Mouse (Mus musculus) ES-Bruce4 (cell line): ENCODE measurements around the gene Dhx15. TPM values are rescaled to one million over a fixed set of nuclear protein-coding genes. Genes with fewer than 3 reads are reported as not detected.
"Not testable (repeated sequence)": the region's sequence is repeated elsewhere in the genome, so short reads cannot be mapped to it uniquely, and the experiment has no call there.

ENCODE experiments used
- H3K27ac ChIP-seq: 2 replicates; pipeline ENCODE4 v1.5.1; 2012; ENCODE audit warnings: low read length, inconsistent platforms; ENCODE audit not compliant: insufficient read depth
- H3K27me3 ChIP-seq: 2 replicates; pipeline ENCODE4 v1.6.1; 2012; ENCODE audit warnings: mild to moderate bottlenecking, low read length, inconsistent platforms; ENCODE audit not compliant: control insufficient read depth, poor library complexity, insufficient read depth, severe bottlenecking
- H3K36me3 ChIP-seq: 2 replicates; pipeline ENCODE4 v1.6.1; 2012; ENCODE audit warnings: inconsistent platforms, mild to moderate bottlenecking, low read length, moderate library complexity; ENCODE audit not compliant: control insufficient read depth, poor library complexity, insufficient read depth, severe bottlenecking
- H3K4me1 ChIP-seq: one replicate; pipeline ENCODE4 v1.8.1; 2011; ENCODE audit warnings: low read length; ENCODE audit not compliant: control insufficient read depth, insufficient read depth
- H3K4me3 ChIP-seq: 2 replicates; pipeline ENCODE4 v1.5.1; 2011; ENCODE audit warnings: low read depth, mild to moderate bottlenecking, low read length
- H3K9ac ChIP-seq: 2 replicates; pipeline ENCODE4 v1.6.1; 2012; ENCODE audit warnings: low read depth, mild to moderate bottlenecking, inconsistent platforms; ENCODE audit not compliant: poor library complexity, severe bottlenecking
- H3K9me3 ChIP-seq: replicated peaks from 2 replicates; pipeline ENCODE4 v1.6.1; 2012; ENCODE audit warnings: mild to moderate bottlenecking, low read length, inconsistent platforms; ENCODE audit not compliant: control insufficient read depth, poor library complexity, insufficient read depth, severe bottlenecking
- CTCF ChIP-seq: IDR thresholded peaks from one replicate; pipeline ENCODE4 v1.8.1; 2011; ENCODE audit warnings: low read depth, low read length
- EP300 ChIP-seq: IDR thresholded peaks from 2 replicates; pipeline ENCODE4 v1.6.1; 2011; ENCODE audit warnings: low read depth, low read length; ENCODE audit not compliant: insufficient read depth
- POLR2A ChIP-seq: IDR thresholded peaks from one replicate; pipeline ENCODE4 v1.8.1; 2011; ENCODE audit warnings: low read length; ENCODE audit not compliant: insufficient read depth
- polyA plus RNA-seq: library from polyadenylated mRNA; stranded (reverse); fragments of >200 nt; gene quantifications from 2 replicates; pipeline ENCODE4 v1.2.4, GENCODE M21; 2011; ENCODE audit warnings: low read depth; ENCODE audit not compliant: missing spikeins, insufficient read depth, insufficient read length

The Dhx15 gene
- polyA plus RNA-seq, result 335 and 350 TPM in 2 replicates

- Histone ChIP-seq H3K4me3 (peak within 1 kb of the TSS; percentile 97), H3K9ac (peak within 1 kb of the TSS; percentile 99), H3K9me3 (no peaks in the 10 kb centered on the region), H3K27ac (peak within 1 kb of the TSS; percentile 80), H3K27me3 (no peaks in the 10 kb centered on the region), H3K36me3 (no peaks in the 10 kb centered on the region), H3K4me1 (peaks cover 2% of the 10 kb centered on the region)
- TF ChIP-seq CTCF, result no peak
- peak; percentile 21 for TF ChIP-seq POLR2A
- no peak for TF ChIP-seq EP300
These were observed at the start of gene Dhx15 for GRCm38 (mm10) chr5:52190371-52191179. Gene Dhx15 (minus strand): TSS chr5:52190514.

DNA sequence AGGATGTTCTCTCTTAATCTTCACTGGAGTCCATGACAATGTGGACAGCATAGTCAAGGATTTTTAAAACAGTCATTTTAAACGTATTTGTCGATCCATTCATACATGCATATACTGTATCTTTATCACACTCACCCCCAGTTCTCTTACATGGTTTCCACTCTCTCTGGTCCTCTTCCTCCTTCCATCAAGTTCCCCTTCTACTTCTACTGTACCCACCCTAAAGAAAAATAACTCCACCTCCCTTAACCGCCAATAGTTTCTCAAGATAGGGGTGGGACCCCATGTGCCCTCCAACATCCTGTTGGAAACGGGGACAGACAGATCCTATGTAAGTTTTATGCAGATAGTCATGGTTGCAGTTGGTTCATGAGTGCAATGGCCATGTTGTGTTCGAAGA lies 48.6 kb upstream of the Dhx15 start:
- no peaks in the 10 kb centered on the region for H3K9me3 ChIP-seq
- no peak overlapping the region for H3K9ac ChIP-seq
- TF ChIP-seq CTCF (no peak), EP300 (no peak)

GRCm38 (mm10) chr5:52237956-52238735 lies 47.8 kb upstream of the Dhx15 start:
- no peak overlapping the region for H3K9ac ChIP-seq
- no peak for TF ChIP-seq CTCF
- TF ChIP-seq EP300, result no peak
- TF ChIP-seq POLR2A, result no peak
- H3K4me3 ChIP-seq, result no peak overlapping the region
- H3K27me3 ChIP-seq, result no peaks in the 10 kb centered on the region
- H3K36me3 ChIP-seq, result no peaks in the 10 kb centered on the region
- no peaks in the 10 kb centered on the region for H3K4me1 ChIP-seq
- no peaks in the 10 kb centered on the region for H3K9me3 ChIP-seq
- no peak overlapping the region for H3K27ac ChIP-seq

More for the DNA sequence above, 48.6 kb upstream of the Dhx15 start:
- Histone ChIP-seq H3K4me1 (no peaks in the 10 kb centered on the region), H3K27me3 (no peaks in the 10 kb centered on the region), H3K27ac (no peak overlapping the region), H3K4me3 (no peak overlapping the region), H3K36me3 (no peaks in the 10 kb centered on the region)

GRCm38 (mm10) chr5:52236585-52236984 lies 46.3 kb upstream of the Dhx15 start:
- H3K9ac ChIP-seq, H3K4me3 ChIP-seq, H3K36me3 ChIP-seq, H3K9me3 ChIP-seq, H3K27ac ChIP-seq, H3K4me1 ChIP-seq, H3K27me3 ChIP-seq: not testable (repeated sequence)

DNA sequence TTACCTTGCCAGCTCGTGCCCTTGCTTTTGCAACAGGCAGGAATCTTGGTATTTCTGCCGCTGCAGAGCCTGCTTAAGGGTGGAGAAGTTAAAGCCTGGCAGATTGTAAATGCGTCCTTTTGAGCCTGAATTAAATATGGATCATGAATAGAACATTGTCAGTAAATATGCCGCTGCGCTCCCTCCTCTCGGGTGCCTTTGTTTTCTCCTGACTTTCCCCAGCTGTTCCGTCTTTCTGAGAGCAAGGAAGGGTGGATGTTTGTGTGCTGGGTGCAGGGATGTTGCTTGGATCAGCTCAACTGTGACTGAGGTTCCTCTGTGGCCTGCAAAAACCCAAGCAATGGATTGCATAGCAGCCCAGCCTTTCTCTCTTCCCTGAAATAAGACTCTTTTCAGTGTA lies 44.3 kb upstream of the Dhx15 start:
- Histone ChIP-seq H3K9me3 (peaks cover 6% of the 10 kb centered on the region; the same call in 1 of the 2 replicates), H3K9ac (no peak overlapping the region)

DNA sequence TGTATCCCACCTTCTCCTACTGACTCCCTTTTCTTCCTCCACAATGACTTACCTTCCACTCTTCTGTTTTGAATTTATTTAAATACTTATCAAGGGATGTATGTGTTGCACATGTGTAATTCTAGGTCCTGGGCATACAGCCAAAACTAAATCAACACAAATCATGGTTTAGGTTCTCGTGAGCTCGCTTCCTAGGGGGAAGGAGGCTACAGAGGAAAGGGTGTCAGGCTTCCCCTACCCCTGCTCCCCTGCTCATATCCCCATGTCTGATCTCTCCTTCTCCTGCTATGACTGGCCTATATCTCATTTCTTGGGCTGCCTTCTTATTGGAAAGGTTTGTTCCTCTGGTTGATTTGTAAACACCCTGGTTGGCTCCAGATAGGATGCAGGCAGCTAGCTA lies 43.6 kb upstream of the Dhx15 start:
- Histone ChIP-seq H3K4me3 (no peak overlapping the region), H3K9me3 (peaks cover 6% of the 10 kb centered on the region; the same call in 1 of the 2 replicates), H3K36me3 (no peaks in the 10 kb centered on the region), H3K27me3 (no peaks in the 10 kb centered on the region), H3K27ac (no peak overlapping the region), H3K4me1 (no peaks in the 10 kb centered on the region), H3K9ac (no peak overlapping the region)
- TF ChIP-seq POLR2A, result no peak
- TF ChIP-seq EP300, result no peak
- no peak for TF ChIP-seq CTCF

More for the DNA sequence above, 44.3 kb upstream of the Dhx15 start:
- Histone ChIP-seq H3K36me3 (no peaks in the 10 kb centered on the region), H3K4me3 (no peak overlapping the region), H3K27ac (no peak overlapping the region), H3K27me3 (no peaks in the 10 kb centered on the region), H3K4me1 (no peaks in the 10 kb centered on the region)
- no peak for TF ChIP-seq EP300
- no peak for TF ChIP-seq CTCF
- no peak for TF ChIP-seq POLR2A
